Mouse (Mus musculus): ENCODE results near the gene Fahd1. TPM values are rescaled to one million over a fixed set of nuclear protein-coding genes. Genes with fewer than 3 reads are reported as not detected.

Fahd1 gene
- polyA plus RNA-seq (2016; fragmentation: Nextera tagmentation; extraction: Ambion mirVana), result 18.4 and 19.6 TPM in 2 replicates

GRCm38 (mm10) chr17:24850065-24850772 is at the start of gene Fahd1:
Fahd1 (minus strand) TSS chr17:24850364.
- peak; percentile 97 for DNase-seq (ENCODE audit: low spot score)

DNA sequence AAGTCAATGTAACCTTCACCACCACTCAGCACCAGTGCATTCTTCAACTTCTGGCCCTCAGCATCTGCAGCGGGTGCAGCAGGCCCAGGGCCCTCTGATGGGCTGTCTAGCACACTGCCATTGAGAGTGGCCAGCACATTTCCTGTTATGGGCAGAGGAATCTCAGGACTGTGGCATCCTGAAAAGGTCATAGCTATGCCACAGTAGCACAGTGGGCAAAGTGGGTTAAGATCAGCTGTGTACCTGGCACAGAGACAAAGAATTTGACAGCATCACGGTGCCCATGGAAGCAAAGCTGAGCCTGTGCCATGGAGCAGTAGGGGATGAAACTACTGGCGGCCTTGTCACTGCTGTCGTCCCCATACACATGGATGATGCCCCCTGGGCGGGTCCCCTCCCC is 49.0 kb upstream of the Fahd1 start:
- Histone ChIP-seq H3K9me3 (replicated peaks) (no peaks in the 10 kb centered on the region), H3K4me1 (peaks cover 37% of the 10 kb centered on the region), H3K27me3 (ENCODE audit: low read depth, poor library complexity, severe bottlenecking) (no peaks in the 10 kb centered on the region), H3K27ac (replicated peaks) (no peak overlapping the region), H3K4me3 (no peak overlapping the region), H3K36me3 (peaks cover 75% of the 10 kb centered on the region)
- 87% methylated on average over 5 of the region's 5 CpGs for WGBS
- no peak for DNase-seq (ENCODE audit: low spot score)

More at GRCm38 (mm10) chr17:24850065-24850772, at the start of gene Fahd1:
- Histone ChIP-seq H3K27me3 (ENCODE audit: low read depth, poor library complexity, severe bottlenecking) (peaks cover 10% of the 10 kb centered on the region), H3K4me3 (peak within 1 kb of the TSS; percentile 77), H3K36me3 (peaks cover 14% of the 10 kb centered on the region), H3K4me1 (peaks cover 30% of the 10 kb centered on the region), H3K9me3 (replicated peaks) (no peaks in the 10 kb centered on the region), H3K27ac (replicated peaks) (peak within 1 kb of the TSS; percentile 92)
- under 1% methylated on average over 58 of the region's 58 CpGs for WGBS

GRCm38 (mm10) chr17:24898041-24898854 is 48.1 kb upstream of the Fahd1 start:
- DNase-seq (ENCODE audit: low spot score), result no peak
- H3K27me3 ChIP-seq (ENCODE audit: low read depth, poor library complexity, severe bottlenecking), result no peaks in the 10 kb centered on the region
- 81% methylated on average over 4 of the region's 4 CpGs for WGBS
- no peak overlapping the region for H3K27ac ChIP-seq (replicated peaks)
- H3K4me1 ChIP-seq, result peaks cover 45% of the 10 kb centered on the region
- H3K36me3 ChIP-seq, result peaks cover 72% of the 10 kb centered on the region
- peak overlapping the region; percentile 91; the same call in 1 of the 2 replicates for H3K4me3 ChIP-seq
- H3K9me3 ChIP-seq (replicated peaks), result no peaks in the 10 kb centered on the region

DNA sequence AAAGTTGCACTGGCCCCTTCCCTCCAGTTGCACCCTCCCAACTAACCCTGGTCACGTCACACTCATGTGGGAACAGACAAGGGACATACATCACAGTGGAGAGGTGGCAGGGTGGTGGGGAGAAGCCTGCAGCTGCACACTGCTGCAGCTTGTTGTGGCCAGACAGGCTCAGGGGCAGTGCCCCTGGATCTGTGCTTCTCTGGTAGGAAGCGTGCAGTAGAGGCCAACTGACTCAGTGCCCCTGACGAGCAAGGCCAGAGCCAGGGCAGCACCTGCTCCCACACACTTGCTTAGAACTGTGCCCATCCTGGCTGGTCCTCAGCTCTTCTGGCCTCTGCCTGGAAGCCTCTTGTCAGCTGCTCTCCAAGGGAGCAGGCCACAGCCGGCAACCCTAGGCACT is 47.4 kb upstream of the Fahd1 start:
- no peak for DNase-seq (ENCODE audit: low spot score)
- Histone ChIP-seq H3K27ac (replicated peaks) (no peak overlapping the region), H3K36me3 (peaks cover 72% of the 10 kb centered on the region), H3K4me3 (peak overlapping the region; percentile 91), H3K4me1 (peaks cover 45% of the 10 kb centered on the region), H3K27me3 (ENCODE audit: low read depth, poor library complexity, severe bottlenecking) (no peaks in the 10 kb centered on the region), H3K9me3 (replicated peaks) (no peaks in the 10 kb centered on the region)
- WGBS, result 81% methylated on average over 4 of the region's 4 CpGs

DNA sequence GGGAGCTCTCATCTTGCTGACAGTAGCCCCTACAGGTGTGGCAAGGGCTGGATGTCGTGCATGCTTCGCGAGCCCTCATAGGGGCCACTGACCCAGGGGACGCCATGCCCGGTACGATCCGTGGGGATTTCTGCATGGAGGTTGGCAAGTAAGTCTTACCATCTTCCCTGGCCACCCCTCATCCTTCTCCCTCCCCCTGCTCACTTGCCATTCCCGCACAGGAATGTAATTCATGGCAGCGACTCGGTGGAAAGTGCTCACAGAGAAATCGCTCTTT is 46.8 kb upstream of the Fahd1 start:
- Histone ChIP-seq H3K36me3 (peaks cover 72% of the 10 kb centered on the region), H3K27ac (replicated peaks) (peak overlapping the region; percentile 91), H3K4me3 (peak overlapping the region; percentile 91), H3K9me3 (replicated peaks) (no peaks in the 10 kb centered on the region), H3K4me1 (peaks cover 45% of the 10 kb centered on the region), H3K27me3 (ENCODE audit: low read depth, poor library complexity, severe bottlenecking) (no peaks in the 10 kb centered on the region)
- 47% methylated on average over 11 of the region's 11 CpGs for WGBS
- no peak for DNase-seq (ENCODE audit: low spot score)

GRCm38 (mm10) chr17:24896241-24896992 is 46.3 kb upstream of the Fahd1 start, which contains the start of gene Nme3:
Nme3 (plus strand) TSS chr17:24896500.
- peak within 1 kb of the TSS; percentile 91 for H3K4me3 ChIP-seq
- no peaks in the 10 kb centered on the region for H3K9me3 ChIP-seq (replicated peaks)
- no peaks in the 10 kb centered on the region for H3K27me3 ChIP-seq (ENCODE audit: low read depth, poor library complexity, severe bottlenecking)
- DNase-seq (ENCODE audit: low spot score), result peak; percentile 79
- peak within 1 kb of the TSS; percentile 91 for H3K27ac ChIP-seq (replicated peaks)
- WGBS, result 1% methylated on average over 50 of the region's 50 CpGs
- peaks cover 72% of the 10 kb centered on the region for H3K36me3 ChIP-seq
- H3K4me1 ChIP-seq, result peaks cover 45% of the 10 kb centered on the region

DNA sequence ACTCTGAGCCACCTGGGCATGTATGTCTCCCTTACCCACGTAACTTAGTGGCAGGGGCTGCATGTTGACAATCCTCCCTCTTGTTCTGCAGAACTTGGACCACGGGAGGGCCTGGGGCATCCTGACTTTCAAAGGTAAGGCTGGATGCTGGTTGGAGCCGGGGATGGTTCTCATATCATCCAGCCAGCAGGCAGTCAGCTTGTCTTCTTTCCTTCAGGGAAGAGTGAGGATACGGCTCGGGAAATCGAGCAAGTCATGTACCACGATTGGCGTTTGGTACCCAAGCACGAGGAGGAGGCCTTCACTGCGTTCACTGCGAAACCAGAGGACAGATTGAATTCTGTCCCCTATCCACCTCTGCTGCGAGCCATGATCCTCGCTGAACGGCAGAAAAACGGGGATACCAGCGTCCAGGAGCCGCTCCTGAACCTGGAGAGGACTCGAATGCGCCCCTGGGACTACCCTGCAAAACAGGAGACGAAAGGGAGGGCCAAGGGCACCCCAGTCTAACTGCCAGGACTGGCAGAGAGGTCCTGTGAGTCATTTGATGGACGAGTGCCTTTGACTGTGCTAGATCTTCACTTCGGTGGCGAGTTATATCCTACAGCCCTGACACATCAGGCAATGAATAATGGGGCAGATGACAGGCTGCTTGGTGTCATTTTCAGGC is 45.5 kb upstream of the Fahd1 start:
- H3K27ac ChIP-seq (replicated peaks), result peak overlapping the region; percentile 91
- 18% methylated on average over 23 of the region's 23 CpGs for WGBS
- H3K9me3 ChIP-seq (replicated peaks), result no peaks in the 10 kb centered on the region
- peaks cover 72% of the 10 kb centered on the region for H3K36me3 ChIP-seq
- peaks cover 45% of the 10 kb centered on the region for H3K4me1 ChIP-seq
- DNase-seq (ENCODE audit: low spot score), result peak; percentile 33
- no peaks in the 10 kb centered on the region for H3K27me3 ChIP-seq (ENCODE audit: low read depth, poor library complexity, severe bottlenecking)
- H3K4me3 ChIP-seq, result peak overlapping the region; percentile 91

DNA sequence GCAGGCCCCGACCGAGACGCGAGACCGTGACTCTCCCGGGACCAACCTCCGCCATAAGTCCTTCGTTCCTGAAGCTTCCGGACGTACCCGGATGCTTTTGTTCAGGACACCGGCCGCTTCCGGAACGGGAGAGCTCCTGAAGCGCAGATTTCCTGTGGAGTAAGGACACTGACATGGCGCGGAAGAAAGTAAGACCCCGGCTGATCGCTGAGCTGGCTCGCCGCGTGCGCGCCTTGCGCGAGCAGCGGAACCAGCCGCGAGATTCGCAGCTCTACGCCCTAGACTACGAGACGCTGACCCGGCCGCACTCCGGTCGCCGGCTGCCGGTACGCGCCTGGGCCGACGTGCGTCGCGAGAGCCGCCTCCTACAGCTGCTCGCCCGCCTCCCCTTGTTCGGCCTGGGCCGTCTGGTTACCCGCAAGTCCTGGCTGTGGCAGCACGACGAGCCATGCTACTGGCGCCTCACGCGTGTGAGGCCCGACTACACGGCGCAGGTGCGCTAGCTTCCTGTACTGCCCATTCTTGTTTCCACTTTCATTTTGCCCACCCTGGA is 44.9 kb upstream of the Fahd1 start, which contains the start of the genes Eme2 and Mrps34:
TSS of gene Eme2 (minus strand) at position 93 of the 553 bp plus-strand sequence.
TSS of gene Mrps34 (plus strand) at position 122 of the 553 bp plus-strand sequence.
- Histone ChIP-seq H3K27me3 (ENCODE audit: low read depth, poor library complexity, severe bottlenecking) (no peaks in the 10 kb centered on the region), H3K4me1 (peaks cover 45% of the 10 kb centered on the region), H3K27ac (replicated peaks) (peak within 1 kb of the TSS; percentile 91), H3K4me3 (peak within 1 kb of the TSS; percentile 91), H3K36me3 (peaks cover 72% of the 10 kb centered on the region), H3K9me3 (replicated peaks) (no peaks in the 10 kb centered on the region)
- DNase-seq (ENCODE audit: low spot score), result peak; percentile 91
- under 1% methylated on average over 62 of the region's 62 CpGs for WGBS

DNA sequence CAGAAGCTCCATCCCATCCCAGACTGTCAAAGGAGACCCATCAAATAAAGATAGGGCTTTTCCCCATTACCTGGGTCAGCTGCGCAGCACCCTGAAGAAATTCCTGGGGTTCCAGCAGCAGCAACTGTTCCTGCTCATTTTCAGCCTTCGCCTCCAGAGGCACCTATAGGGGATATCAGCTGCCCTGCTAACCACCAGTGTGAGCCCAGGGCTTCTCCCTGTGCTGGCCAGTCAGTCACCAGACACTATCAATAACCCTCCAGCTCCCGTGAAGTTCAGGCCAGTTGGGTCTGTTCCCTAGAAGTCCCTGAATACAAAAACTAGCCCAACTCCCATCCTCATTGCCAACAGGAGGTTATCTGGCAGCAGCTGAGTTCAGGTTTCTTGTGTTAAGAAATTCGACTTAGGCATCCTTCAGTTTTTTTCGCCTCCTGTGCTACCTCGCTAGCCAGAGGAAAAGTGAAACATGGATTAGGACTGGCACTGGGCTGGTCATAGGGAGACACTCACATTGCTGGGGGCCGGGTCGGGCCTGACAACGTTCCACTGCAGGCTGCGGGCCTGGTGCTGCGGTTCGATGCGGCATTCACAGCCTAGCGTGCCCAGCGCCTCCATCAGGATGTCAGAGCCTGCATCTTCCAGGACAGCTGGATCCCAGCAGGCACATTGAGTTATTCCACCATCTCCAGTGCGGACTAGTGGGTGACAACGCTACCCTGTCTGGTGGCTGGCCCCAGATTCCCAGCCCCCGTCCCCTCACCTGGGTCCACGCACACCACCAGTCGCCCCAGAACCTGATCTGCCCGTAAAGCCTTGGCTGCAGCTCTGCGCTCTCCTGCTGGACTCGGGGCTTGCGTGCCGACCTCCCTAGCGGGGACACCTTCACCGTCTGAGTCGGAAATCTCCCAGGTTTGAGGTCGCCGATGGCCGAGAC is 44.2 kb upstream of the Fahd1 start:
- H3K27me3 ChIP-seq (ENCODE audit: low read depth, poor library complexity, severe bottlenecking), result no peaks in the 10 kb centered on the region
- WGBS, result 11% methylated on average over 31 of the region's 31 CpGs
- peaks cover 48% of the 10 kb centered on the region for H3K4me1 ChIP-seq
- peak overlapping the region; percentile 91 for H3K27ac ChIP-seq (replicated peaks)
- no peaks in the 10 kb centered on the region for H3K9me3 ChIP-seq (replicated peaks)
- no peak for DNase-seq (ENCODE audit: low spot score)
- peaks cover 72% of the 10 kb centered on the region for H3K36me3 ChIP-seq
- peak overlapping the region; percentile 91 for H3K4me3 ChIP-seq

DNA sequence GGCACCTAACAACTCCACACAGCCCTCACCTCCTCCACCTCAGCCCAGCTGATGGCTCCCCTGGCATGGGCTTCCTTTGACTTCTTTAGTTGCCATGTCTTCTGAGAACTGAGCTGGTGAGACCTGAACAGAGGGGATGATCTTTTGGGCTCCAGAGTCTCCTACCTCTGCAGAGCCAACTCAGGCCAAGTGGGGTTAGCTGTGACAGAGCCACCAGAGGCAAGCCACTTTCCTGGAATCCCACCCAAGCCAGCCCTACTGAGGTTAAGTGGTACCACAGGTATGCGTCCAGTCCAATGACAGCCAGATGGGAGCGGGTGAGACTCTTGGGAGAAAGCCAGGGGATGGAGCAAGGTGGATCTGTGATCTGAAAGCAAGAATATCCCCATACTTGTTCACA is 43.1 kb upstream of the Fahd1 start:
- DNase-seq (ENCODE audit: low spot score), result no peak
- Histone ChIP-seq H3K36me3 (peaks cover 70% of the 10 kb centered on the region), H3K27me3 (ENCODE audit: low read depth, poor library complexity, severe bottlenecking) (no peaks in the 10 kb centered on the region), H3K4me1 (peaks cover 49% of the 10 kb centered on the region), H3K9me3 (replicated peaks) (no peaks in the 10 kb centered on the region), H3K4me3 (peak overlapping the region; percentile 91; the same call in 1 of the 2 replicates), H3K27ac (replicated peaks) (no peak overlapping the region)
- WGBS, result 81% methylated on average over 2 of the region's 2 CpGs

DNA sequence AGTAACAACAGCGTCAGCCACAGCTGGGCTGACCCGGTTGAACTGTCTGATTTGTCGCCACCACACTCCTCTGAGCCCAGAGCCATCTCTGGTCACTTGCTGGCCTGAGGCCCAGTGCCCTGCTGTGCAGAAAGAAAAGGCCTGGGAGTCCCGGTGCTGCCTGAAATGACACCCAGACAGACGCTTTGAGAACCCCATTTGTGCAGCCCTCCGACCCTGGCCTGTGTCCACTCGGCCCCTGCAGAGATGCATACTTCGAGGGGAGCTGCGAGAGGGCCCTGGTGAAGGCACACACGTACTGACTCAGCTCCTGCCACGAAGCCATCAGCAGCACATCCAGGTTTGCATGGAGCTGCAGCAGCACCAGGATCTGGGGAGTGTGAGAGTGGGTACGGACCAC is 42.6 kb upstream of the Fahd1 start:
- H3K4me1 ChIP-seq, result peaks cover 49% of the 10 kb centered on the region
- H3K36me3 ChIP-seq, result peaks cover 65% of the 10 kb centered on the region
- no peak for DNase-seq (ENCODE audit: low spot score)
- H3K27me3 ChIP-seq (ENCODE audit: low read depth, poor library complexity, severe bottlenecking), result no peaks in the 10 kb centered on the region
- H3K4me3 ChIP-seq, result peak overlapping the region; percentile 91; the same call in 1 of the 2 replicates
- WGBS, result 92% methylated on average over 12 of the region's 12 CpGs
- H3K9me3 ChIP-seq (replicated peaks), result no peaks in the 10 kb centered on the region
- no peak overlapping the region for H3K27ac ChIP-seq (replicated peaks)
